In the genomic region with DNA sequence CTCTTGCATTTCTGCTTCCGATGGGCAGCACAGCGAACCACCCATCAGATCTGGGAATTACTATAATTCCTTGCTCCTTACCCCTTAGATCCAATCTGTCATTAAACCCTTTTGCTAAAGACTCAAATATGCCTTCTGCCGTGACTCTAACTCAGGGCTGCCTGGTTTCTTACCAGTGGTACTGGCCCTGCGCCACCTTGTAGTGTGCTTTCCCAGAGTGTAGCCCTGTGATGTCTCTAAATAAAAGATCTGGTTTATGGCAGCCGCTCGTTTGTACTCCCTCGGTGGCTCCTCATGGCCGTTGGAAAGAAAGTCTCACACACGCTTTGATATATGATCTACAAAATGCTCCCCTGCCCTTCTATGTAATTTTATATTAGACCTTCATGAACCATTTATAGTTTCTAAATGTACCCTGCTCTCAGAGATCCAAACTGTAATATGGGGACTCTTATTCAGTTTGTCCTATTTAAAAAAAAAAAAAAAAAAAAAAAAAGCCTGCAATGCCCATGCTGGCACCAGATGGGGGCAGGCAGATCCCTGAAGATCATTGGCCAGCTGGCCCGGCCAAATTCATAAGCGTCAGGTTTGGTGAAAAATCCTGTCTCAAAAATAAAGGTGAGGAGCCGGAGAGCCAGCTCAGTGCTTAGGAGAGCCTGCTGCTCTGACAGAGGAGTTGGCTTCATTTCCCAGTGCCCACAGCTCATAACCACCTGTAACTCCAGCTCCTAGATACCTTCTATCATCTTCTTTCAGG, we compare ENCODE assay signal across 14 mouse cellular contexts.
DNase-seq lines count a peak whose midpoint lies in the region; ATAC-seq and TF ChIP-seq lines count a peak whose summit lies in the region.
"Had no signal": no experiment of that assay in that cellular context is flagged by ENCODE, and none has a peak within 500 bp of the region (broad histone marks: within the 10 kb centered on the region; RNA-seq: fewer than 3 reads in every experiment).

No protein-coding gene starts in this region.

- no peaks in the 10 kb centered on the region for H3K9me3 ChIP-seq in heart, embryonic 12.5 days (replicated peaks)
- H3K9me3 ChIP-seq: hindbrain, embryonic 10.5 days; limb, embryonic 13.5 days; neural tube, embryonic 13.5 days had no signal

- WGBS in heart, adult 2 months, result 73% methylated on average over 12 of the region's 12 CpGs
- WGBS in heart, embryonic 12.5 days, result 75% methylated on average over 12 of the region's 12 CpGs
- 71% methylated on average over 12 of the region's 12 CpGs for WGBS in lung, adult 2 months

- no peak for DNase-seq in heart, adult 2 months
- DNase-seq in lung, adult 2 months, result no peak
- DNase-seq in lung, postnatal 25 days (ENCODE audit: low spot score), result no peak
- DNase-seq in cerebellum, postnatal 10 days, result peak; percentile 75 to 77
- DNase-seq in yolk sac, embryonic 10.5 days (ENCODE audit: low spot score), result no peak
- no peak for DNase-seq in layer of hippocampus, adult 11-12 months (ENCODE audit: low spot score)
- DNase-seq: gastrocnemius, postnatal 25 days; thymus, adult 2 months had no signal

- peaks cover 9% of the 10 kb centered on the region for H3K4me1 ChIP-seq in heart, adult 2 months (ENCODE audit: control insufficient read depth, insufficient read depth, low read length)
- H3K4me1 ChIP-seq in heart, embryonic 12.5 days (replicated peaks), result peaks cover 4% of the 10 kb centered on the region
- H3K4me1 ChIP-seq in lung, adult 2 months (ENCODE audit: control insufficient read depth, insufficient read depth, low read length), result peaks cover 10% of the 10 kb centered on the region; the same call in 1 of the 2 replicates
- no peaks in the 10 kb centered on the region for H3K4me1 ChIP-seq in bone marrow macrophage, adult 2 months (ENCODE audit: control insufficient read depth, insufficient read depth, low read length)

- ATAC-seq in heart, embryonic 12.5 days (ENCODE audit: insufficient number of reproducible peaks, low FRiP score), result no peak

- no peak overlapping the region for H3K4me2 ChIP-seq in heart, embryonic 12.5 days
- H3K4me2 ChIP-seq: limb, embryonic 13.5 days; neural tube, embryonic 13.5 days had no signal

- no peaks in the 10 kb centered on the region for H3K27me3 ChIP-seq in heart, adult 2 months (ENCODE audit: control insufficient read depth, insufficient read depth, low read length)
- H3K27me3 ChIP-seq in heart, embryonic 12.5 days (replicated peaks), result no peaks in the 10 kb centered on the region
- H3K27me3 ChIP-seq: limb, embryonic 13.5 days; neural tube, embryonic 13.5 days had no signal

- TF ChIP-seq EP300 in heart, adult 2 months (IDR thresholded peaks at IDR 0.05; ENCODE audit: insufficient read depth, low read depth, low read length), result no peak

- no peak overlapping the region for H3K9ac ChIP-seq in heart, adult 2 months (ENCODE audit: low read depth, low read length)
- H3K9ac ChIP-seq in heart, embryonic 12.5 days, result no peak overlapping the region
- H3K9ac ChIP-seq: limb, embryonic 13.5 days; neural tube, embryonic 13.5 days had no signal

- TF ChIP-seq POLR2A in heart, adult 2 months (IDR thresholded peaks at IDR 0.05; ENCODE audit: insufficient read depth, low read depth, low read length), result no peak
- TF ChIP-seq POLR2A in lung, adult 2 months (IDR thresholded peaks at IDR 0.05; ENCODE audit: borderline replicate concordance, extremely low read depth, low read depth, low read length), result no peak
- TF ChIP-seq POLR2A in bone marrow macrophage, adult 2 months (IDR thresholded peaks at IDR 0.05; ENCODE audit: borderline replicate concordance, low read depth, low read length), result no peak

- no peak overlapping the region for H3K4me3 ChIP-seq in heart, adult 2 months
- no peak overlapping the region for H3K4me3 ChIP-seq in heart, embryonic 12.5 days
- no peak overlapping the region for H3K4me3 ChIP-seq in lung, adult 2 months (replicated peaks; ENCODE audit: extremely low read depth, low read depth, low read length)
- no peak overlapping the region for H3K4me3 ChIP-seq in bone marrow macrophage, adult 2 months (ENCODE audit: insufficient read depth, low read length)
- H3K4me3 ChIP-seq: erythroblast, embryonic 14.5 days; hindbrain, embryonic 10.5 days; limb, embryonic 13.5 days; neural tube, embryonic 13.5 days had no signal

- H3K27ac ChIP-seq in heart, adult 2 months, result no peak overlapping the region; the same call in 1 of the 2 replicates
- no peak overlapping the region for H3K27ac ChIP-seq in heart, embryonic 12.5 days (ENCODE audit: poor library complexity, severe bottlenecking)
- no peak overlapping the region for H3K27ac ChIP-seq in bone marrow macrophage, adult 2 months (ENCODE audit: insufficient read depth, low read depth, low read length)
- H3K27ac ChIP-seq: hindbrain, embryonic 10.5 days; limb, embryonic 13.5 days; neural tube, embryonic 13.5 days had no signal

- H3K79me2 ChIP-seq in heart, adult 2 months (replicated peaks; ENCODE audit: control insufficient read depth, insufficient read depth, low read length), result no peaks in the 10 kb centered on the region

- peak; percentile 63 for TF ChIP-seq CTCF in heart, adult 2 months (IDR thresholded peaks at IDR 0.05)
- TF ChIP-seq CTCF in lung, adult 2 months (IDR thresholded peaks at IDR 0.05; ENCODE audit: insufficient read depth, low read length), result peak; percentile 41
- TF ChIP-seq CTCF in bone marrow macrophage, adult 2 months (IDR thresholded peaks at IDR 0.05; ENCODE audit: low read depth, low read length), result 0 out of 2 replicates have a peak, but pooled peaks have one; percentile 12

- intact Hi-C loops in heart, adult 2 months (cut with DNase I), result loop anchor here (5.0 kb wide), 1 partner anchor 179 kb away; no protein-coding TSS in a partner anchor

- peaks cover 4% of the 10 kb centered on the region for H3K36me3 ChIP-seq in heart, adult 2 months (ENCODE audit: control insufficient read depth, insufficient read depth, low read length)
- H3K36me3 ChIP-seq in heart, embryonic 12.5 days, result no peaks in the 10 kb centered on the region
- H3K36me3 ChIP-seq: hindbrain, embryonic 10.5 days; limb, embryonic 13.5 days; neural tube, embryonic 13.5 days had no signal

Comparison
In these comparisons a context has a peak if more than half of its experiments do, and no peak if none do; other contexts are left out.
1. DNase-seq: peak in cerebellum, postnatal 10 days (2 of 2); none in heart, adult 2 months (0 of 2), lung, adult 2 months (single experiment), lung, postnatal 25 days (single experiment), yolk sac, embryonic 10.5 days (single experiment) and layer of hippocampus, adult 11-12 months (single experiment).
2. CTCF ChIP-seq: peak in every context shown above with its lines; median percentile 63 in heart, adult 2 months; 41 in lung, adult 2 months; 12 in bone marrow macrophage, adult 2 months.